Mouse (Mus musculus) heart, adult 2 months (tissue): Measurements from ENCODE around the gene Rbm43. TPM values are rescaled to one million over a fixed set of nuclear protein-coding genes. Genes with fewer than 3 reads are reported as not detected.
A peak's percentile ranks its signal among the peaks of the same experiment; 100 is the strongest.

Experiments
- DNase-seq, 2 experiments: peaks; one replicate each; pipeline ENCODE4 v3.0.0; 2021
- H3K27ac ChIP-seq: fragments of 200-600 bp; 2 replicates; pipeline ENCODE4 v1.8.1; 2022
- H3K27me3 ChIP-seq: fragments of 200-500 bp; 2 replicates; pipeline ENCODE4 v1.6.1; 2012; ENCODE audit warnings: mild to moderate bottlenecking, low read length, inconsistent platforms, mixed read lengths; ENCODE audit not compliant: control insufficient read depth, insufficient read depth
- H3K36me3 ChIP-seq: fragments of 200-500 bp; 2 replicates; pipeline ENCODE4 v1.6.1; 2012; ENCODE audit warnings: low read length, inconsistent platforms; ENCODE audit not compliant: control insufficient read depth, insufficient read depth
- H3K4me1 ChIP-seq: fragments of 200-500 bp; 2 replicates; pipeline ENCODE4 v1.6.1; 2011; ENCODE audit warnings: low read length; ENCODE audit not compliant: control insufficient read depth, insufficient read depth
- H3K4me3 ChIP-seq: fragments of 200-600 bp; 2 replicates; pipeline ENCODE4 v1.8.1; 2022
- H3K79me2 ChIP-seq: fragments of 200-500 bp; replicated peaks from 2 replicates; pipeline ENCODE4 v1.6.1; 2012; ENCODE audit warnings: mild to moderate bottlenecking, inconsistent platforms, low read length, moderate library complexity, mixed read lengths; ENCODE audit not compliant: control insufficient read depth, insufficient read depth
- H3K9ac ChIP-seq: fragments of 200-500 bp; 2 replicates; pipeline ENCODE4 v1.6.1; 2012; ENCODE audit warnings: low read depth, mild to moderate bottlenecking, control low read depth, inconsistent platforms, low read length, mixed read lengths
- CTCF ChIP-seq: fragments of 200-600 bp; IDR thresholded peaks from 2 replicates; pipeline ENCODE4 v1.8.1; 2022; ENCODE audit warnings: antibody characterized with exemption, mild to moderate bottlenecking, moderate library complexity
- EP300 ChIP-seq: fragments of 200-500 bp; IDR thresholded peaks from 2 replicates; pipeline ENCODE4 v1.6.1; 2011; ENCODE audit warnings: low read depth, low read length, control low read depth; ENCODE audit not compliant: insufficient read depth
- POLR2A ChIP-seq: fragments of 200-500 bp; IDR thresholded peaks from 2 replicates; pipeline ENCODE4 v1.6.1; 2011; ENCODE audit warnings: mild to moderate bottlenecking, low read depth, low read length, control low read depth; ENCODE audit not compliant: insufficient read depth
- WGBS: fragments of 180-500 bp; shearing (Covaris S2); methylation state at CpG from one replicate; pipeline ENCODE4 v1.1.7; 2018; 5-methylcytosine and 5-hydroxymethylcytosine counted together
- intact Hi-C: fragments of 180-260 bp; cut with DNase I; formaldehyde crosslinking; loops from one replicate; pipeline ENCODE4 v1.15.1; 2025
- polyA plus RNA-seq: library from polyadenylated mRNA; depleted of rRNA; stranded (reverse); fragments of >200 nt; gene quantifications from 2 replicates; pipeline ENCODE4 v1.2.3, GENCODE M21; 2012
- total RNA-seq, 2 experiments: library from RNA; stranded (reverse); gene quantifications; 2 replicates each; pipeline ENCODE4 v1.2.3; 2021

The Rbm43 gene
- total and polyA plus RNA-seq, 3 experiments: 3.6 to 4.0 (median 3.9) TPM

- TF ChIP-seq CTCF (no peak), EP300 (no peak), POLR2A (peak; percentile 42; the same call in 1 of the 2 replicates)
- 17% methylated on average over 5 of the region's 5 CpGs for WGBS
- peaks cover 8% of the 10 kb centered on the region for H3K4me1 ChIP-seq
- intact Hi-C loops: loop anchor here (2.0 kb wide), 2 partner anchors 37 to 101 kb away; partner anchors contain the start of genes Rbm43 and Rif1
- H3K36me3 ChIP-seq: no peaks in the 10 kb centered on the region
- H3K79me2 ChIP-seq: peaks cover 1% of the 10 kb centered on the region; the same call in 1 of the 2 replicates
- H3K27ac ChIP-seq: peak overlapping the region; percentile 95
- DNase-seq: peak; percentile 45 to 51
- H3K4me3 ChIP-seq: peak overlapping the region; percentile 83
- no peaks in the 10 kb centered on the region for H3K27me3 ChIP-seq
- peak overlapping the region; percentile 97 for H3K9ac ChIP-seq
Observed at GRCm38 (mm10) chr2:51972142-51972541, 37.2 kb upstream of the Rbm43 start.

GRCm38 (mm10) chr2:51970897-51971296, 35.9 kb upstream of the Rbm43 start:
- Histone ChIP-seq H3K27ac (no peak overlapping the region), H3K4me1 (peaks cover 8% of the 10 kb centered on the region), H3K79me2 (peaks cover 1% of the 10 kb centered on the region; the same call in 1 of the 2 replicates), H3K9ac (no peak overlapping the region), H3K36me3 (no peaks in the 10 kb centered on the region), H3K4me3 (no peak overlapping the region), H3K27me3 (no peaks in the 10 kb centered on the region)
- TF ChIP-seq CTCF: no peak
- no peak for DNase-seq
- 100% methylated on average over 4 of the region's 4 CpGs for WGBS
- intact Hi-C loops: no loop called here

- H3K36me3 ChIP-seq: no peaks in the 10 kb centered on the region
- no peak overlapping the region for H3K4me3 ChIP-seq
- no peak overlapping the region for H3K27ac ChIP-seq
- intact Hi-C loops: no loop called here
- peaks cover 2% of the 10 kb centered on the region; the same call in 1 of the 2 replicates for H3K79me2 ChIP-seq
- no peak for DNase-seq
- no peak overlapping the region for H3K9ac ChIP-seq
- TF ChIP-seq EP300 (no peak), POLR2A (no peak), CTCF (no peak)
- H3K4me1 ChIP-seq: peaks cover 4% of the 10 kb centered on the region
- H3K27me3 ChIP-seq: no peaks in the 10 kb centered on the region
- WGBS: 86% methylated on average over 3 of the region's 3 CpGs
Observed at GRCm38 (mm10) chr2:51967288-51967687, 32.3 kb upstream of the Rbm43 start.

GRCm38 (mm10) chr2:51953648-51954204, 18.8 kb upstream of the Rbm43 start:
- H3K79me2 ChIP-seq: no peaks in the 10 kb centered on the region
- WGBS: 68% methylated on average over 7 of the region's 7 CpGs
- H3K4me3 ChIP-seq: no peak overlapping the region
- H3K27me3 ChIP-seq: no peaks in the 10 kb centered on the region
- H3K27ac ChIP-seq: no peak overlapping the region
- intact Hi-C loops: no loop called here
- DNase-seq: no peak
- no peaks in the 10 kb centered on the region for H3K4me1 ChIP-seq
- TF ChIP-seq EP300 (no peak), POLR2A (no peak), CTCF (no peak)
- no peak overlapping the region for H3K9ac ChIP-seq
- H3K36me3 ChIP-seq: no peaks in the 10 kb centered on the region; the same call in 1 of the 2 replicates

GRCm38 (mm10) chr2:51950876-51951275, 15.9 kb upstream of the Rbm43 start:
- intact Hi-C loops: no loop called here
- no peak for DNase-seq
- H3K4me1 ChIP-seq: no peaks in the 10 kb centered on the region
- no peak overlapping the region for H3K27ac ChIP-seq
- H3K9ac ChIP-seq: no peak overlapping the region
- H3K27me3 ChIP-seq: no peaks in the 10 kb centered on the region
- TF ChIP-seq EP300 (no peak), POLR2A (no peak)
- 57% methylated on average over 1 of the region's 1 CpGs for WGBS
- no peaks in the 10 kb centered on the region; the same call in 1 of the 2 replicates for H3K36me3 ChIP-seq
- no peak overlapping the region for H3K4me3 ChIP-seq
- no peaks in the 10 kb centered on the region for H3K79me2 ChIP-seq

- no peak overlapping the region for H3K4me3 ChIP-seq
- intact Hi-C loops: no loop called here
- H3K79me2 ChIP-seq: no peaks in the 10 kb centered on the region
- no peak for DNase-seq
- no peaks in the 10 kb centered on the region for H3K36me3 ChIP-seq
- 79% methylated on average over 6 of the region's 6 CpGs for WGBS
- TF ChIP-seq EP300: no peak
- no peak for TF ChIP-seq POLR2A
- TF ChIP-seq CTCF: no peak
- no peaks in the 10 kb centered on the region for H3K4me1 ChIP-seq
- no peak overlapping the region for H3K9ac ChIP-seq
- no peak overlapping the region for H3K27ac ChIP-seq
- H3K27me3 ChIP-seq: no peaks in the 10 kb centered on the region
Observed at GRCm38 (mm10) chr2:51948105-51948830, 13.3 kb upstream of the Rbm43 start.
